Mouse (Mus musculus): ENCODE measurements around the gene Id3.

Gene Id3

GRCm38 (mm10) chr4:136124581-136124980 lies 18.7 kb upstream of the Id3 start:
- DNase-seq (ENCODE audit: low read depth, low spot score) = no peak

GRCm38 (mm10) chr4:136125458-136125857 lies 17.8 kb upstream of the Id3 start:
- no peak for DNase-seq (ENCODE audit: low read depth, low spot score)

GRCm38 (mm10) chr4:136126019-136126418 lies 17.3 kb upstream of the Id3 start:
- no peak for DNase-seq (ENCODE audit: low read depth, low spot score)

GRCm38 (mm10) chr4:136127670-136128069 lies 15.6 kb upstream of the Id3 start:
- no peak for DNase-seq (ENCODE audit: low read depth, low spot score)

- no peak for DNase-seq (ENCODE audit: low read depth, low spot score)
These were observed 13.5 kb upstream of the Id3 start for GRCm38 (mm10) chr4:136129842-136130241.

GRCm38 (mm10) chr4:136133801-136134200 lies 9.5 kb upstream of the Id3 start:
- DNase-seq (ENCODE audit: low read depth, low spot score) = no peak

- DNase-seq (ENCODE audit: low read depth, low spot score) = no peak
These were observed 8.8 kb upstream of the Id3 start for GRCm38 (mm10) chr4:136134418-136134977.

GRCm38 (mm10) chr4:136134978-136135873 lies 8.1 kb upstream of the Id3 start:
- no peak for DNase-seq (ENCODE audit: low read depth, low spot score)

- DNase-seq (ENCODE audit: low read depth, low spot score) = no peak
These were observed 7.2 kb upstream of the Id3 start for GRCm38 (mm10) chr4:136135874-136136728.

- no peak for DNase-seq (ENCODE audit: low read depth, low spot score)
These were observed 3.8 kb upstream of the Id3 start for GRCm38 (mm10) chr4:136139326-136140110.

GRCm38 (mm10) chr4:136140327-136141250 lies 2.7 kb upstream of the Id3 start:
- DNase-seq (ENCODE audit: low read depth, low spot score) = peak; percentile 95

GRCm38 (mm10) chr4:136142267-136143192 lies 767 bp upstream of the Id3 start:
- no peak for DNase-seq (ENCODE audit: low read depth, low spot score)

- no peak for DNase-seq (ENCODE audit: low read depth, low spot score)
These were observed 1.0 kb downstream of the Id3 start for GRCm38 (mm10) chr4:136144126-136144926.

- no peak for DNase-seq (ENCODE audit: low read depth, low spot score)
These were observed 1.6 kb downstream of the Id3 start for GRCm38 (mm10) chr4:136144927-136145292.

- DNase-seq (ENCODE audit: low read depth, low spot score) = no peak
These were observed 2.1 kb downstream of the Id3 start for GRCm38 (mm10) chr4:136145362-136145885.

GRCm38 (mm10) chr4:136145991-136146711 lies 2.9 kb downstream of the Id3 start:
- DNase-seq (ENCODE audit: low read depth, low spot score) = no peak

GRCm38 (mm10) chr4:136146712-136147154 lies 3.4 kb downstream of the Id3 start:
- no peak for DNase-seq (ENCODE audit: low read depth, low spot score)
